Mouse (Mus musculus) left cerebral cortex, adult 2 months (tissue): ENCODE data around the gene Rtl10. TPM values are rescaled to one million over a fixed set of nuclear protein-coding genes. Genes with fewer than 3 reads are reported as not detected.

Experiments used
- DNase-seq, 2 experiments: peaks; one replicate each; pipeline ENCODE4 v3.0.0; 2021 to 2022; ENCODE audit warnings: low spot score in 2 of 2, mixed read lengths in 1 of 2; ENCODE audit errors: extremely low spot score in 1 of 2
- H3K27ac ChIP-seq: fragments of 200-600 bp; 2 replicates; pipeline ENCODE4 v1.8.1; 2022
- H3K4me3 ChIP-seq: fragments of 200-600 bp; 2 replicates; pipeline ENCODE4 v1.8.1; 2022
- CTCF ChIP-seq: fragments of 200-600 bp; IDR thresholded peaks from 2 replicates; pipeline ENCODE4 v1.8.1; 2022; ENCODE audit warnings: antibody characterized with exemption, mild to moderate bottlenecking, moderate library complexity
- intact Hi-C: fragments of 180-260 bp; cut with DNase I; formaldehyde crosslinking; loops from one replicate; pipeline ENCODE4 v1.15.1; 2025
- total RNA-seq, 2 experiments: library from RNA; stranded (reverse); gene quantifications; 2 replicates each; pipeline ENCODE4 v1.2.3; 2021

Gene Rtl10
- total RNA-seq, 2 experiments from 2014 or later: 7.1 to 10.7 TPM

- Histone ChIP-seq H3K27ac (no peak overlapping the region), H3K4me3 (no peak overlapping the region)
- DNase-seq: no peak
- intact Hi-C loops: no loop called here
- no peak for TF ChIP-seq CTCF
Measured at GRCm38 (mm10) chr16:18484794-18485435, 13.8 kb upstream of the Rtl10 start.

- Histone ChIP-seq H3K27ac (no peak overlapping the region), H3K4me3 (no peak overlapping the region)
- no peak for TF ChIP-seq CTCF
- intact Hi-C loops: no loop called here
- no peak for DNase-seq
Measured at GRCm38 (mm10) chr16:18486126-18486525, 12.6 kb upstream of the Rtl10 start.

GRCm38 (mm10) chr16:18490281-18490680 is 8.4 kb upstream of the Rtl10 start:
- no peak overlapping the region for H3K27ac ChIP-seq
- DNase-seq: no peak
- intact Hi-C loops: no loop called here
- H3K4me3 ChIP-seq: no peak overlapping the region
- no peak for TF ChIP-seq CTCF

GRCm38 (mm10) chr16:18490894-18491293 is 7.8 kb upstream of the Rtl10 start:
- H3K27ac ChIP-seq: no peak overlapping the region
- no peak overlapping the region for H3K4me3 ChIP-seq
- no peak for TF ChIP-seq CTCF
- intact Hi-C loops: no loop called here
- DNase-seq: no peak

GRCm38 (mm10) chr16:18497865-18498515 is 711 bp upstream of the Rtl10 start:
- no peak for DNase-seq
- peak overlapping the region; percentile 83 for H3K4me3 ChIP-seq
- TF ChIP-seq CTCF: no peak
- intact Hi-C loops: loop anchor here (5.0 kb wide), 2 partner anchors 56 to 119 kb away; no protein-coding TSS in a partner anchor
- peak overlapping the region; percentile 95 for H3K27ac ChIP-seq

- DNase-seq: peak in 1 of 2 experiments; percentile 24
- intact Hi-C loops: loop anchor here (5.0 kb wide), 2 partner anchors 57 to 118 kb away; no protein-coding TSS in a partner anchor
- no peak for TF ChIP-seq CTCF
- Histone ChIP-seq H3K27ac (peak overlapping the region; percentile 95), H3K4me3 (peak overlapping the region; percentile 83)
Measured at GRCm38 (mm10) chr16:18498996-18499395, 295 bp downstream of the Rtl10 start.

- intact Hi-C loops: no loop called here
- no peak for DNase-seq
- Histone ChIP-seq H3K27ac (no peak overlapping the region), H3K4me3 (no peak overlapping the region)
- TF ChIP-seq CTCF: no peak
Measured at GRCm38 (mm10) chr16:18501531-18501930, 2.8 kb downstream of the Rtl10 start.

- intact Hi-C loops: no loop called here
- no peak overlapping the region for H3K4me3 ChIP-seq
- no peak for DNase-seq
- H3K27ac ChIP-seq: no peak overlapping the region
- no peak for TF ChIP-seq CTCF
Measured at GRCm38 (mm10) chr16:18503566-18504342, 5.1 kb downstream of the Rtl10 start.

- Histone ChIP-seq H3K4me3 (no peak overlapping the region), H3K27ac (no peak overlapping the region)
- intact Hi-C loops: no loop called here
- no peak for TF ChIP-seq CTCF
- DNase-seq: no peak
Measured at GRCm38 (mm10) chr16:18506524-18507199, 8.0 kb downstream of the Rtl10 start.

GRCm38 (mm10) chr16:18507200-18507549 is 8.5 kb downstream of the Rtl10 start:
- intact Hi-C loops: no loop called here
- H3K4me3 ChIP-seq: no peak overlapping the region
- TF ChIP-seq CTCF: no peak
- no peak for DNase-seq
- no peak overlapping the region for H3K27ac ChIP-seq

- no peak for TF ChIP-seq CTCF
- DNase-seq: no peak
- H3K27ac ChIP-seq: no peak overlapping the region
- H3K4me3 ChIP-seq: no peak overlapping the region
- intact Hi-C loops: no loop called here
Measured at GRCm38 (mm10) chr16:18511741-18512140, 13.0 kb downstream of the Rtl10 start.

- intact Hi-C loops: no loop called here
- no peak for DNase-seq
- Histone ChIP-seq H3K27ac (no peak overlapping the region), H3K4me3 (no peak overlapping the region)
- TF ChIP-seq CTCF: no peak
Measured at GRCm38 (mm10) chr16:18513508-18513907, 14.8 kb downstream of the Rtl10 start.
